Mouse (Mus musculus) bone marrow macrophage, adult 2 months (primary cell): Measurements from ENCODE around the gene Zc3h10.
A peak's percentile ranks its signal among the peaks of the same experiment; 100 is the strongest.

Source experiments
- CTCF ChIP-seq: IDR thresholded peaks from 2 replicates; pipeline ENCODE4 v1.5.1; 2012; ENCODE audit warnings: low read depth, mild to moderate bottlenecking, low read length, moderate library complexity
- POLR2A ChIP-seq: IDR thresholded peaks from 2 replicates; pipeline ENCODE4 v1.6.1; 2012; ENCODE audit warnings: mild to moderate bottlenecking, low read depth, low read length, borderline replicate concordance

DNA sequence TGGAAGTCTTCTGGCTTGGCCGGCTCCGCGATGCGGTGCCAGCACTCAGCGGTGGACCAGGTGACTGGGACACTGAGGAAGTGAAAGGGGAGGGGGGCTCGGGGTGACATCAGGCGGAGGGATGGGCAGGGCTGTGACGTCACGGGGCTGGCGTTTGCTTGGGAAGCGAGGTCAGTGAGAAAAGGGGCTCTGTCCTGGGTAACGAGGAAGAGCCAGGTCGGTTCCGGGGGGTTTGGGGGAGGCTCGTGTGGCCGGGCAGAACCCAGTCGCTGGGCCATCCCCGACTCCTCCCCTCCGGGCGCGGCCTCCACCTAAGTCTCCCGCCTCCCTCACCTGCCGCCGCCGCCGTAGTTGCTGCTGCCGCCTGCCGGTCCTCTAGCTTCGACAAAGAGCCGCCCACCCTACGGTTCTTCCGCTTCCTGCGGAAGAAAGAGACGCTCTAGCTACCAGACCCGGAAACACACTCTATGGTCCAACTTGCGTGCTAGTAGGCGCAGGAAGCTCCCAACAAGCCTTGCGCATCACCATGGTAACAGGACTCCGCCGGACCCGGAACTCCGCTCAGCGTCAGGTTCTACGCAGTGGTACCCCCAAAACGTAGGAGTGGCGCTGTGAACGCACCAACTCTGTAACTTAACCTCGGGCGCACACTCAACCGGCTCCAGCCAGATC lies at the start of gene Zc3h10:
- TF ChIP-seq POLR2A (peak; percentile 7; the same call in 1 of the 2 replicates), CTCF (no peak)
